Mouse (Mus musculus): ENCODE results near the gene Hist1h4b.

DNA sequence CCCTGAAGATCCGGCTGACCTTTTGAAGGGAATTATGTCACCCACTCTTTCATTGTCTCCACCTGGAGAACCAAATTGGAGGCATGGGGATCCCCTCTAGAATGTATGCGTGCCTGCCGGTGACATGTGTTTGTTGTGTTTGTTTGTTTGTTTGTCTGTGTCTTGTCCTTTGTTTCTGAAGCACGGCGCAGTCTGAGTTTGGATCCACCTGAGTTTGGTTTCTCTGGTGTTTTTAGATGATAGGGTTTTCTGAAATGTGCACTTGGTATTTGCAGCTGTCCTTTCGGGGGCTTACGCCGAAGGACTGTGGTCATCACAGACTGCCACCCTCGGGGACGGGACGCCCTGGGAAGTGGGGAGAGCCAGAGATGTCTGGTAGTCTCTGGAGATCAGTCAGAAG, 39.6 kb upstream of the Hist1h4b start:
- TF ChIP-seq MYOD1 (IDR thresholded peaks at IDR 0.05; ENCODE audit: control insufficient read depth in 1 of 3, insufficient read length in 2 of 3, low read depth in 2 of 3) (no peak), TCF12 (IDR thresholded peaks at IDR 0.05; ENCODE audit: insufficient read depth, poor library complexity, severe bottlenecking) (no peak), MAX (IDR thresholded peaks at IDR 0.05; ENCODE audit: low read depth) (no peak), POLR2A (IDR thresholded peaks at IDR 0.05; ENCODE audit: insufficient read length, low read depth) (no peak), USF1 (IDR thresholded peaks at IDR 0.05; ENCODE audit: low read depth) (no peak), REST (IDR thresholded peaks at IDR 0.05; ENCODE audit: insufficient read depth, insufficient read length) (no peak)

Measured in myocyte (in vitro differentiated cells).